Mouse (Mus musculus) natural killer cell, adult 2 months (primary cell): ENCODE measurements around the gene Itpr3.

Experiments
- DNase-seq, 2 experiments: peaks; one replicate each; pipeline ENCODE4 v3.0.0; 2022; ENCODE audit warnings: low spot score in 2 of 2

The Itpr3 gene

GRCm38 (mm10) chr17:27056812-27057516, at the start of gene Itpr3:
TSS of gene Itpr3 (plus strand) at chr17:27057304.
- DNase-seq: peak; percentile 66 to 76

DNA sequence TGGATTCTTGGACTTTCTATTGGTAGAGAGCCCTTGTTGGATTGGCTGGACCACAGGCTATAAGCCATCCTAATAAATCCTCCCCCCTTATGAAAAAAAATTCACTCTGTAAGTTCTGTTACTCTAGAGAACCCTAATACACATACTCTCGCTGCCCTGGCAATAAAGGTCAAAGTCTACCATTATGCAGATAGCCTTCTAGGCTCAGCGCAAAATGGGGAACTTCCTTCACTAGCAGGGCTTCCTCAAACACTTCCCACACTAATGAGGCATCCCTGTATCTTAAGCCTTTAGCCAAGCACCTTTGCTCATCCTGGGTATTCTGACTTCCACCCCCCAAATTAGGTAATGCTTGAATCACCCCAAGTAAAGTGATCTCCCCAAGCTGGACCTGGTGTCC, 48.8 kb upstream of the Itpr3 start:
- no peak for DNase-seq

GRCm38 (mm10) chr17:27011167-27011566, 45.9 kb upstream of the Itpr3 start:
- DNase-seq: no peak

DNA sequence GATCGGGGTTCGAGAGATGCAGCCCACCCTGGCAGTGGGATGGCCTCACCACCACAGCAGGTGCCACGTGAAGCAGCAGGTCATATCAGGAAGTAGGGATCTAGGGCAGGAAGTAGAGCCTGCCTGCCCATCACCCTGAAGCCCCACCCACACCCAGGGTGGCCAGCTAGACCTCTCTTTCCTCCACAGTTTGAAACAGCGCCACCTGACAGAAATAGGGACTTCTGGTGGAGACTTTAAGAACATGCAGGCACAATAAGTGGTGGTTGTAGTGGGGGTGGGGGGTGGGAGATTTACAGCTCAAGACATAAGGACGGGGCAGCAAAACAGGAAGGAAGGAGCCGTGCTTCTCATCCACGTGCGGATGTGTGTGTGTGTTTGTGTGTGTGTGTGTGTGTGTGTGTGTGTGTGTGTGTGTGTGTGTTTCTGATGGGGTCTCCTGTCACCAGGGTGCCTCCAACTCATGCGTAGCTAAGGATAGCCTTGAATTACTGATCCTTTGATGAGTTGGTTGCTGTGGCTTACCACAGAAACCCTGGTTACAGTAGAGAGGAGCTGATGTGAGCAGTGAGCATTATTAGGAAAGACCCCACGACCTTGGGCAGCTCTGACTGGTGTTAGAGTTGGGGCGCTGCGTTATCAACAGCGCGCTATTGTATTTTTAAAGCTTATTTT, 45.0 kb upstream of the Itpr3 start:
- DNase-seq: peak; percentile 64 to 77

- no peak for DNase-seq
These were observed 44.2 kb upstream of the Itpr3 start for GRCm38 (mm10) chr17:27012909-27013308.

GRCm38 (mm10) chr17:27017564-27018499, 39.3 kb upstream of the Itpr3 start:
- DNase-seq: peak; percentile 80 to 88

DNA sequence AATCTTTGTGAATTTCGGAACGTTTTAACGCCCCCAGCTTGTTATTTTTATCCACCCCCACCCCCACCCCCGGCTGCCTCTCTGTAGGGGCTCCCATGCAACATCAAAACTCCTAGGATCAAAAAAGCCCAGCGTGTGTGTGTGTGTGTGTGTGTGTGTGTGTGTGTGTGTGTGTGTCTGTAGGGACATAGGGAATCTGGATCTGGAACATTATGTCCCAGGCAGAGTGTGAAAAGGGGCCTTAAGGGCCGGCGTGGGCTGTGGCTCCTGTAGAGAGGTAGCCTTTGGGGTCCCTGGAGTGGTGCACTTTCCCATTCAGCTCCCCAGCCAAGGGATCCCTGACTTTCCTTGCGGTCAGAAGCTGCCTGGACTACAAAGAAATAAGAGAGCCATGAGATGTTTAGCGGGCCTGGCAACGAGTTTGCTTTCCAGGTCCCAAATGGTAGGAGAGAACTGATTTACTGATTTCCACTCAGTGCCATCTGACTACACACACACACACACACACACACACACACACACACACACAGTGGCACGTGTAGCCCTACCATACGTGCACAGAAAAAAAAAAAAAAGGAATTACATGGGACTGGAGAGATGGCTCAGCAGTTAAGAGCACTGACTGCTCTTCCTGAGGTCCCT, 38.4 kb upstream of the Itpr3 start:
- DNase-seq: no peak

- DNase-seq: no peak
These were observed 36.0 kb upstream of the Itpr3 start for GRCm38 (mm10) chr17:27021076-27021475.

- no peak for DNase-seq
These were observed 35.4 kb upstream of the Itpr3 start for GRCm38 (mm10) chr17:27021736-27022135.

- no peak for DNase-seq
These were observed 33.8 kb upstream of the Itpr3 start for GRCm38 (mm10) chr17:27023342-27023741.

- DNase-seq: no peak
These were observed 31.7 kb upstream of the Itpr3 start for GRCm38 (mm10) chr17:27025326-27025902.

GRCm38 (mm10) chr17:27025951-27026350, 31.2 kb upstream of the Itpr3 start:
- DNase-seq: no peak

- DNase-seq: peak; percentile 60 to 63
These were observed 29.4 kb upstream of the Itpr3 start for GRCm38 (mm10) chr17:27027460-27028283.

DNA sequence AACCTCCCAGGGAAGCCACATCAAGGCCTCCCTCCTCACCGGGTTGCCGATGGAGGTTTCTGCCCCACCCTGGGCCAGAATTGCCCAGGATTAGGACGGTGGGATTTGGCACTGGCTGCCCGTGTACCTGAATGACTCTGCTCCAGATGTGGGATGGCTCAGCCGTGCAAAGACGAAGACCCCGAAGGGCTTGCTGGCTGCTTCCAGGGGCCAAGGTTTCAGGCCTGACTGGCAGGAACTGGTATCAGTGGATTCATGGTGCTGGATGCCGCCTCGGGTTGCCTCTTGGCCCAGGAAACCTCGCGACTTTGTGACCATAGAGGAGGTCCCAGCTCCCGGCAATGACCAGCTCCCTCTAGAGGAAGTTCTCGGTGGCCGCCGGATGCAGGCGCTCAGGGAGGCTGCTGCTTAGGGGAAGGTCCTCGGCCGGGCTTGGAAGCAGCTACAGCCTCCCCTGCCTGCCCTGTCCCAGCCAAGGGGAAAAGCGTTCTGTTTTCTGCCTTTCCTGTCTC, 28.8 kb upstream of the Itpr3 start:
- DNase-seq: peak; percentile 83 to 89

DNA sequence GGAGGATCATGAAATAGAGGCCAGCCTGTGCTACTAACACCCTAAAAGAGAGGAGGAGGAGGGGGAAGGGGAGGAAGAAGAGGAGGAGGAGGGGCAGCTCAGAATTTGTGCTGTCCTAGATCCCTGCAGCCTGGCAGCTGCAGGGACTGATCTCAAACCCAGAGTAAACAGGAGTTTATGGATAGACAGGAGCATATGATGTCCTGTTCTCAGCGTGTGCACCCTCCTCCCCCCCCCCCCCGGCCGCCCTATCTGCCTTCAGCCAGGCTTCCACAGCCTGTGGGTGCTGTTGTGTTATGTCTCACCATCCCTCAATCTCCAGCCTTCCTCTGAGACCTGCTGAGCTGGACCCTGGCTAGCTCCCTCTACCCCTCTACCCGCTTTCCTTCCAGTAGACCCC, 28.2 kb upstream of the Itpr3 start, which contains the start of gene Bak1:
Gene Bak1, minus strand, starts transcription at position 101 of the 400 bp plus-strand sequence.
- DNase-seq: no peak

DNA sequence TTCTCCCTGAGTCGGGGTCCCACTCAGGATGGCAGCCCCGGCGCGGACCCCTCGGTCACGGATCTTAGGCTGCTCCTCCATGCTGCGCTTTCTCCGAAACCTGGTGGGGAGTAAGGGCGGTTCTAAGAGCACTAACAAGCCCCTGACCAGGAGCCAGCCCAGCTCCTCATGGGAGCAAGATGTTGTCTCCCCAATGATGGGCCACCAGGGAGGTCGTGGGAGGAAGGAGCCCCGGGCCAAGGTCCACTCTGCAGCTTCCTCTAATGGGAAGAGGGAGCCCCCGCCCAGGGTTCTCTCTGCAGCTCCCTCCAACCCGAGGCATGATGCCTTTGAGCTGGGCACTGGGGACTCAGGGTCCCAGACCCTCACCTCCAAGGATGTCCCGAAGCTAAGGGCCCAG, 27.7 kb upstream of the Itpr3 start:
- no peak for DNase-seq

GRCm38 (mm10) chr17:27030896-27031295, 26.2 kb upstream of the Itpr3 start:
- no peak for DNase-seq

GRCm38 (mm10) chr17:27032328-27032727, 24.8 kb upstream of the Itpr3 start:
- no peak for DNase-seq

DNA sequence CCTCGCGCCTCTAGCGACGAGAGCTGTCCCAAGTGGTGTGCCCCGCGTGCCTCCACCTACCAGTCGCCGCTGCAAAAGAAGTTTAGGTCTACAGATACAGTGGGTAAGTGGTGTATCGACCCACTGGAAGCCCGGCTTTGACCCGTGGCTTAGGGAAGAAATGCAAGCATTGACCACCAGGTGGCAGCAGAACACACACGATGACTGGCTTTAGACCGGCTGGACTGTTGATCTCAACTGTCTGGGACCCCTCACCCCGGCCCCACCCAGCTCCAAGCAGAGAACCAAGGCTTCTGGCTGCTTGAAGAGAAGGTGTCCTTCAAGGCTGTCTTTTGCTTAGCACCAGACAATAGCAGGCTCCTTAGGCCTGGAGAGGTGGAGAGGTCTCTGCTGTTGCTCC, 24.2 kb upstream of the Itpr3 start:
- peak; percentile 70 to 76 for DNase-seq

DNA sequence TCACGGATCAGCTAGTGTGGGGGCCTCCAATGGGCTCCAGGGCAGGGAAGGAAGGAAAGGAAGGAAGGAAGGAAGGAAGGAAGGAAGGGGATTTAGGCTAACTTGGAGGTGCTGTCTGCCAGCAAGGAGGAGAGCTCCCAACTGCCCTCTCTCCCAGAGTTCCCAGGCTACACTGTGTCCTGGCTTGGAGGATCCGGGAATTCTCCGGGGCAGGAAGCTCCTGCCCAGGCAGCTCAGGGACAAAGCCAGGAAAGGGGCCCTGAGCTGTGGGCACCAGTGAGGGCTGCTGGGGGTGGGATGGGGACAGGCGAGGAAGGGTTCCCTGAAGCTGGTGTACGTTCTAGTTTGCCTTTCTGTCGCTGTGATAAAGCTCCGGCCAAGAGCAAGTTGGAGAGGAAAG, 20.6 kb upstream of the Itpr3 start:
- no peak for DNase-seq
